Mouse (Mus musculus) limb, embryonic 14.5 days (tissue): Measurements from ENCODE around the gene Mfn1. TPM values are rescaled to one million over a fixed set of nuclear protein-coding genes. Genes with fewer than 3 reads are reported as not detected.

ENCODE experiments used
- ATAC-seq: fragments of 200-750 bp; cut with Nextera tagmentation; 2 replicates; pipeline ENCODE4 v1.8.0; 2017; ENCODE audit warnings: low read depth, moderate number of reproducible peaks, moderate TSS enrichment; ENCODE audit not compliant: low FRiP score
- DNase-seq: peaks from one replicate; pipeline ENCODE4 v3.0.0-alpha.2; 2015; ENCODE audit warnings: low spot score
- H3K27ac ChIP-seq: fragments of 300-500 bp; sonication (generic); replicated peaks from 2 replicates; pipeline ENCODE4 v1.5.1; 2014; ENCODE audit warnings: low read depth, mild to moderate bottlenecking, low read length, moderate library complexity, mixed read lengths
- H3K27me3 ChIP-seq: fragments of 300-500 bp; sonication (generic); 2 replicates; pipeline ENCODE4 v1.6.1; 2014; ENCODE audit warnings: low read length, mixed read lengths; ENCODE audit not compliant: control insufficient read depth, insufficient read depth
- H3K36me3 ChIP-seq: fragments of 300-500 bp; sonication (generic); 2 replicates; pipeline ENCODE4 v1.6.1; 2014; ENCODE audit warnings: mild to moderate bottlenecking, low read length, moderate library complexity, mixed read lengths; ENCODE audit not compliant: control insufficient read depth, insufficient read depth
- H3K4me1 ChIP-seq: fragments of 300-500 bp; sonication (generic); 2 replicates; pipeline ENCODE4 v1.6.1; 2014; ENCODE audit warnings: antibody characterized with exemption, low read length, mixed read lengths; ENCODE audit not compliant: control insufficient read depth, insufficient read depth
- H3K4me2 ChIP-seq: fragments of 300-500 bp; sonication (generic); replicated peaks from 2 replicates; pipeline ENCODE4 v1.6.1; 2014; ENCODE audit warnings: low read depth, mild to moderate bottlenecking, low read length, moderate library complexity; ENCODE audit not compliant: severe bottlenecking
- H3K4me3 ChIP-seq: fragments of 300-500 bp; sonication (generic); replicated peaks from 2 replicates; pipeline ENCODE4 v1.5.1; 2014; ENCODE audit warnings: low read length
- H3K9ac ChIP-seq: fragments of 300-500 bp; sonication (generic); 2 replicates; pipeline ENCODE4 v1.6.1; 2014; ENCODE audit warnings: mild to moderate bottlenecking, low read depth, low read length, moderate library complexity; ENCODE audit not compliant: severe bottlenecking
- H3K9me3 ChIP-seq: fragments of 300-500 bp; sonication (generic); 2 replicates; pipeline ENCODE4 v1.6.1; 2016; ENCODE audit warnings: low read length; ENCODE audit not compliant: control insufficient read depth
- POLR2A ChIP-seq: fragments of 200-500 bp; IDR thresholded peaks from 2 replicates; pipeline ENCODE4 v1.8.0; 2012; ENCODE audit warnings: inconsistent platforms, mild to moderate bottlenecking, moderate library complexity, borderline replicate concordance; ENCODE audit not compliant: insufficient read depth, insufficient read length; ENCODE audit errors: extremely low read depth
- WGBS: fragments of 180-500 bp; shearing (Covaris S2); extraction: QIAGEN DNeasy Blood & Tissue Kit; methylation state at CpG from one replicate; pipeline ENCODE4 v1.1.7; 2014; 5-methylcytosine and 5-hydroxymethylcytosine counted together
- polyA plus RNA-seq, 2 experiments: library from polyadenylated mRNA; depleted of rRNA in 1 of 2; stranded (reverse) in 1 of 2; unstranded in 1 of 2; fragments of >200 nt; fragmentation: Nextera tagmentation in 1 of 2; extraction: Ambion mirVana in 1 of 2; gene quantifications; 2 replicates each; pipeline versions ENCODE4 v1.2.1 to v1.2.3; 2012 to 2014

Mfn1 gene
- polyA plus RNA-seq, 2 experiments = 22.9 to 31.5 TPM

DNA sequence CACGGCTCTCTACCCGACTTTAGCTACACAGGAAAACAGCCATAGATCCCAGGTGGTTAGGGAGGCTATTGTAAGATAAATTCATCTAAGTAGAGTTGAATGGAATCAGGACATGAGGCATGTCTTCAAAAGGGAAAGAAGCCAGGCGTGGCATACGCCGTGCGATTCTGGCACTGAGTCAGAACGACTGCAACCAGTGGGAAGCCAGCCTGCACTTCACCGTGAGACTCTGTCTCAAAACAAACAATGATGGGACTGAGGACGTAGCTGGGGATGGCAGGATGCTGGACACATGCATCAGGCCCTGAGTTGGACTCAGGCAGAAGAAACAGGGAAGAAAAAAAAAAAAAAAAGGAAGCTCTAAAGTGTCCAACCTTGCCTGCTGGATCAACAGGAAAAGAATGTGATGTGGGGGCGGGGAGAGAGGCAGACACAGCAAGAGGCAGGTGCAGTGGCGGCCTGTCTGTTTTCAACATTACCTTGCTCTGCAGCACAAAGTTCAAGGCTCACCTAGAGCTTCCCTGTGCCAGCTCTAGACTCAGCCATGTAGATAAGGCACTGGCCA is 82.4 kb downstream of the Mfn1 start:
- no peak for TF ChIP-seq POLR2A
- Histone ChIP-seq H3K4me2 (no peak overlapping the region), H3K4me1 (no peaks in the 10 kb centered on the region; the same call in 1 of the 2 replicates), H3K27ac (no peak overlapping the region), H3K9me3 (no peaks in the 10 kb centered on the region), H3K27me3 (no peaks in the 10 kb centered on the region), H3K36me3 (no peaks in the 10 kb centered on the region), H3K4me3 (no peak overlapping the region), H3K9ac (no peak overlapping the region)
- WGBS = 82% methylated on average over 11 of the region's 11 CpGs
- ATAC-seq (no peak), DNase-seq (no peak)

DNA sequence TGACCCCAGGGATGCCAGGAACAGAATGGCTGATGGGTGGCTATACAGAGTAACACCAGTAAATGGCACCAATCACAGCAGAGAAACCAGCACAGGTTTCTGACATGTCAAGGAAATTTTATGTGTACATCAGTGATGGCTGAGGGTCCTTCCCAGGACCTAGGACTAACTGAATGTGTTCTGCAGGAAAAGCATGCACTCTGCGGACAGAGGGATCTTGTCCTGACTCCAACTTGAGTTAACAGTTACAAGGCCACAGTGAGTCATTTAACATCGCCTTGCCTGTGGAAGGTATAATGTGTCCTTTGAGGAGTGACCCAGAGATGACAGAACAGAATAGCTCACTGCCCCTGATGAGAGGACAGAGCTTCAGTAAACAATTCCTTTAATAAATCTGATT is 85.5 kb downstream of the Mfn1 start:
- H3K4me2 ChIP-seq = 0 out of 2 replicates have a peak overlapping the region, but pooled peaks have one; percentile 10
- H3K27me3 ChIP-seq = no peaks in the 10 kb centered on the region
- no peak for TF ChIP-seq POLR2A
- peaks cover 4% of the 10 kb centered on the region for H3K4me1 ChIP-seq
- WGBS = 73% methylated on average over 2 of the region's 2 CpGs
- no peak for ATAC-seq
- no peaks in the 10 kb centered on the region for H3K9me3 ChIP-seq
- no peak overlapping the region for H3K4me3 ChIP-seq
- H3K36me3 ChIP-seq = no peaks in the 10 kb centered on the region
- no peak for DNase-seq
- H3K9ac ChIP-seq = no peak overlapping the region
- no peak overlapping the region for H3K27ac ChIP-seq

DNA sequence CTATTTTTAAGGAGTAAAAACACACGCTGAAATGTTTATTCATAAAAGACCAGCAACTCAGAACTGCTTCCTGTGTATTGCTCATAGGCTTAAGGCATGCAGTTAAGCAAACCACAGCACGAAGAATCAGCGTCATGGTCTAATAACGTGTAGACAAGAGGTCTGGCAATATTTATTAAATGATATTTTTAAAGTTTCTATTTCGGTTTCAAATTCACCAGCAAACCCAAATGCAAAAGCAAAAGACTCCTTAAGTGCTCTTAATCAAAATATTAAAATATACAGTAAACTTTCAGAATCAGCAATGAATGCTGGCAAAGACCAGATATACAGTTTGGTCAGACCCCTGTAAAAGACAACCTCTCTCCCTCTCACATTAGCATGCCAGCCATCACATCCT is 86.1 kb downstream of the Mfn1 start:
- peaks cover 4% of the 10 kb centered on the region for H3K4me1 ChIP-seq
- peak overlapping the region; percentile 65 for H3K4me3 ChIP-seq
- TF ChIP-seq POLR2A = no peak
- no peaks in the 10 kb centered on the region for H3K9me3 ChIP-seq
- H3K36me3 ChIP-seq = no peaks in the 10 kb centered on the region
- ATAC-seq = no peak
- WGBS = 54% methylated on average over 5 of the region's 5 CpGs
- H3K27me3 ChIP-seq = no peaks in the 10 kb centered on the region
- no peak for DNase-seq
- no peak overlapping the region for H3K27ac ChIP-seq
- peak overlapping the region; percentile 77; the same call in 1 of the 2 replicates for H3K9ac ChIP-seq
- H3K4me2 ChIP-seq = peak overlapping the region; percentile 50

DNA sequence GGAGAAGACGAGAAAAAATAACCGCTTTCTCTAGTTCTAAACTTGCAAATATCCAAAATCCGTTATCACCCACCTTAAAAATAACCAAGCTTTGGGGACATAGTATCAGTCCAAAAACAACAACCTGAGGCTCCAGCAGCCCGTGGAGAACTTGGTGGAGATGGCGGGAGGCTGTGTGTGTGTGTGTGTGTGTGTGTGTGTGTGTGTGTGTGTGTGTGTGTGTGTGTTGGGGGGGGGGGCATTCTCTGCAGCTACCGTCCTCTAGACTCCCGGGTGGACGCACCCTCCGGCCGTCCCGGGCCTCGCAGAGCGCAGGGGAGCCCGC is 86.7 kb downstream of the Mfn1 start:
- Histone ChIP-seq H3K27ac (peak overlapping the region; percentile 55; the same call in 1 of the 2 replicates), H3K4me3 (peak overlapping the region; percentile 65), H3K4me1 (peaks cover 4% of the 10 kb centered on the region), H3K9me3 (no peaks in the 10 kb centered on the region), H3K9ac (peak overlapping the region; percentile 77), H3K4me2 (peak overlapping the region; percentile 50), H3K27me3 (no peaks in the 10 kb centered on the region), H3K36me3 (no peaks in the 10 kb centered on the region)
- 21% methylated on average over 13 of the region's 14 CpGs for WGBS
- DNase-seq (peak; percentile 5), ATAC-seq (no peak)
- no peak for TF ChIP-seq POLR2A

DNA sequence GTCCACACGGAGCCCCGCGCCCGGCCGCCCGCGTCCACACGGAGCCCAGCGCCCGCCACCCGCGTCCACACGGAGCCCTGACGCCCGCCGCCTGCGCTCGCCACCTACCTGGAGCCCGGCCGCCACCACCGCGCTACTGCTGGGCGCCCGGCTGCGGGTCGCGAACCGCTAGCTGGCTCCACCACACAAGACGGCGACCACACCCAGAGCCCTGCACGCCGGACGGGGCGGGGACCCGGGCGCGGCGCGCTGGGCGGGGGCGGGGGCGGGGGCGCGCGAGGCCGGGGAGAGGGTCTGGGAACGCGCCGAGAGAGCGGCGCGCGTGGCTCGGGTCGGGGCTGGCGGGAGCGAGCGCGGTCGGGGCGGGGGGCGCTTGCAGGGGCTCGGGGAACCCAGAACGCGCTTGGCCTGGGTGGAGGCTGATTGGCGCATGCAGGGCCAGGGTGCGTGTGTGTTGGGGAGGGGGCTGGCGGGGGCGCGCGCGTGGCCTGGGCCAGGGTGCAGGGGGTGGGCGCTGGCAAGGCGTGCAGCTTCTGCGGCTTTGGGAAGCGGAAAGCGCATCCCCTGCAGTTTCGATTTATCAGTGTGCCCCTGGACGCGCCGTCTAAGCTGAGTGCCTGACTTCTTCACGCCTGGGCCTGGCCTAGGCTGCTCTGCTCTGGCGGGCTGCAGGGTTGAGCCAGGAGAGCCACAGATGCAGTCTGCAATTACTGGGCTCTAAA is 87.2 kb downstream of the Mfn1 start, which contains the start of gene Gnb4:
Gene Gnb4, minus strand, starts transcription at position 255 of the 722 bp plus-strand sequence.
- H3K36me3 ChIP-seq = no peaks in the 10 kb centered on the region
- DNase-seq (peak; percentile 75), ATAC-seq (peak; percentile 89)
- H3K9me3 ChIP-seq = no peaks in the 10 kb centered on the region
- H3K27me3 ChIP-seq = no peaks in the 10 kb centered on the region
- peak within 1 kb of the TSS; percentile 77 for H3K9ac ChIP-seq
- H3K4me3 ChIP-seq = peak within 1 kb of the TSS; percentile 65
- WGBS = 3% methylated on average over 25 of the region's 83 CpGs
- peak within 1 kb of the TSS; percentile 74 for H3K27ac ChIP-seq
- H3K4me2 ChIP-seq = peak within 1 kb of the TSS; percentile 50
- no peak for TF ChIP-seq POLR2A
- peaks cover 4% of the 10 kb centered on the region for H3K4me1 ChIP-seq
